Mouse (Mus musculus) heart, adult 2 months (tissue): ENCODE results near the gene Rbm4b. TPM values are rescaled to one million over a fixed set of nuclear protein-coding genes. Genes with fewer than 3 reads are reported as not detected.

Experiments
- DNase-seq, 2 experiments: peaks; one replicate each; pipeline ENCODE4 v3.0.0; 2021
- H3K27ac ChIP-seq: fragments of 200-600 bp; 2 replicates; pipeline ENCODE4 v1.8.1; 2022
- H3K27me3 ChIP-seq: fragments of 200-500 bp; 2 replicates; pipeline ENCODE4 v1.6.1; 2012; ENCODE audit warnings: mild to moderate bottlenecking, low read length, inconsistent platforms, mixed read lengths; ENCODE audit not compliant: control insufficient read depth, insufficient read depth
- H3K36me3 ChIP-seq: fragments of 200-500 bp; 2 replicates; pipeline ENCODE4 v1.6.1; 2012; ENCODE audit warnings: low read length, inconsistent platforms; ENCODE audit not compliant: control insufficient read depth, insufficient read depth
- H3K4me1 ChIP-seq: fragments of 200-500 bp; 2 replicates; pipeline ENCODE4 v1.6.1; 2011; ENCODE audit warnings: low read length; ENCODE audit not compliant: control insufficient read depth, insufficient read depth
- H3K4me3 ChIP-seq: fragments of 200-600 bp; 2 replicates; pipeline ENCODE4 v1.8.1; 2022
- H3K79me2 ChIP-seq: fragments of 200-500 bp; replicated peaks from 2 replicates; pipeline ENCODE4 v1.6.1; 2012; ENCODE audit warnings: mild to moderate bottlenecking, inconsistent platforms, low read length, moderate library complexity, mixed read lengths; ENCODE audit not compliant: control insufficient read depth, insufficient read depth
- H3K9ac ChIP-seq: fragments of 200-500 bp; 2 replicates; pipeline ENCODE4 v1.6.1; 2012; ENCODE audit warnings: low read depth, mild to moderate bottlenecking, control low read depth, inconsistent platforms, low read length, mixed read lengths
- CTCF ChIP-seq: fragments of 200-600 bp; IDR thresholded peaks from 2 replicates; pipeline ENCODE4 v1.8.1; 2022; ENCODE audit warnings: antibody characterized with exemption, mild to moderate bottlenecking, moderate library complexity
- EP300 ChIP-seq: fragments of 200-500 bp; IDR thresholded peaks from 2 replicates; pipeline ENCODE4 v1.6.1; 2011; ENCODE audit warnings: low read depth, low read length, control low read depth; ENCODE audit not compliant: insufficient read depth
- POLR2A ChIP-seq: fragments of 200-500 bp; IDR thresholded peaks from 2 replicates; pipeline ENCODE4 v1.6.1; 2011; ENCODE audit warnings: mild to moderate bottlenecking, low read depth, low read length, control low read depth; ENCODE audit not compliant: insufficient read depth
- WGBS: fragments of 180-500 bp; shearing (Covaris S2); methylation state at CpG from one replicate; pipeline ENCODE4 v1.1.7; 2018; 5-methylcytosine and 5-hydroxymethylcytosine counted together
- intact Hi-C: fragments of 180-260 bp; cut with DNase I; formaldehyde crosslinking; loops from one replicate; pipeline ENCODE4 v1.15.1; 2025
- polyA plus RNA-seq: library from polyadenylated mRNA; depleted of rRNA; stranded (reverse); fragments of >200 nt; gene quantifications from 2 replicates; pipeline ENCODE4 v1.2.3, GENCODE M21; 2012
- total RNA-seq, 2 experiments: library from RNA; stranded (reverse); gene quantifications; 2 replicates each; pipeline ENCODE4 v1.2.3; 2021

Rbm4b gene
- total and polyA plus RNA-seq, 3 experiments, result 5.1 to 6.5 (median 6.3) TPM

DNA sequence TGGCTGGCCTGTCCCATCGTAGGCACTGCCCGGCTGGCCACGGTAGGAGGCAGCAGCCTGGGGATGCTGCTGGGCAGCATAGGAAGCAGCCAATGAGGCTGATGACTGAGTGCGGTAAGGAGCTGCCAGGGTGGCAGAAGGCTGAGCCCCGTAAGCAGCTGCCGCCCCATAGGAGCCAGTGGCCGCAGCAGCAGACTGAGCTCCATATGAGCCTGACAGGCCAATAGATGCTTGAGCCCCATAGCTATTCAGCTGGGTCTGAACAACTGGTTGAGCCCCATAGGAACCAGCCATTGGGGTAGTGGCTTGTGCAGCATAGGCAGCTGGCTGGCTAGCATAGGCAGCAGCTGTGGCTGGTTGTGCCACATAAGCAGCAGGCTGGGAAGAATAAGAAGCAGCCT, 46.4 kb downstream of the Rbm4b start:
- Histone ChIP-seq H3K27me3 (no peaks in the 10 kb centered on the region), H3K4me3 (no peak overlapping the region), H3K9ac (no peak overlapping the region), H3K79me2 (peaks cover 25% of the 10 kb centered on the region), H3K4me1 (peaks cover 4% of the 10 kb centered on the region; the same call in 1 of the 2 replicates), H3K27ac (no peak overlapping the region), H3K36me3 (peaks cover 15% of the 10 kb centered on the region)
- DNase-seq, result no peak
- intact Hi-C loops, result loop anchor here (2.0 kb wide), 1 partner anchor 14 kb away; no protein-coding TSS in a partner anchor
- TF ChIP-seq POLR2A (no peak), EP300 (no peak), CTCF (no peak)
- 97% methylated on average over 7 of the region's 7 CpGs for WGBS

DNA sequence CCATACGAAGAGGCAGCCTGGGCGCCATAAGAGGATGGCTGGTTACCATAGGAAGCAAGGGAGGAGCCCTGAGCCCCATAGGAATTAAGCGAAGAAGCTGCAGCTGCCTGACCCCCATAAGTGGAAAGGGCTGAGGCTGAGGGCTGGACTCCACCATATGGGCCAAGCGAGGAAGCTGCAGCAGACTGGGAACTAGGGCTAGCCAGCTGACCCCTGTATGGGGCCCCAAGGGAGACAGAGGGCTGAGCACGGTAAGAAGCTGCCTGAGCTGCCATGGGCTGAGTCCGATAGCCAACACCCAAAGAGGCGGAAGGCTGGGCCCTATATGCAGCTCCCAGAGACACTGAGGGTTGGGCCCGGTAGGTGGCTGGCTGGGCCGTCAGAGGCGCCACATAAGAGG, 47.0 kb downstream of the Rbm4b start:
- 76% methylated on average over 10 of the region's 10 CpGs for WGBS

DNA sequence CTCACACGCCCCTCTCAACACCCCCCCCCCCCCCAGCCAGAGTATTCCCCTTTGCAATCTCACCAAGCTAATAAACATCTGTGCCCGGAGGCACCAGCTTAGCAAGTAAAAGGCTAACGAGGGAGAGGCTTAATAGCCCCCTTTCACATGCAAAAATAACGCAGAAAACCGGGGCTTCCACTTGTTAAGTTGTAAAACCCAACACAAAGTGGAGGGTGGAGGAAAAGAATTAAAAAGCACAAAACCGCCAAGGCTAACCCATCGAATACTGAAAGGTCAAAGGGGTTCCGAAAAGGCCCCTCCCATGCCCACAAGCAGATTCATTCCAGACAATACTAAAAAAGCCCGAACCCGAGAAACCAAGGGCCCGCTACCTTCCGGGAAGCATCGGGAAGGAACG, 54.0 kb downstream of the Rbm4b start:
- H3K4me3 ChIP-seq, result peak overlapping the region; percentile 86
- DNase-seq, result no peak
- H3K27me3 ChIP-seq, result no peaks in the 10 kb centered on the region
- peak overlapping the region; percentile 80 for H3K27ac ChIP-seq
- TF ChIP-seq EP300, result no peak
- no peak for TF ChIP-seq CTCF
- no peak for TF ChIP-seq POLR2A
- H3K9ac ChIP-seq, result peak overlapping the region; percentile 84
- H3K4me1 ChIP-seq, result peaks cover 4% of the 10 kb centered on the region
- peaks cover 7% of the 10 kb centered on the region; the same call in 1 of the 2 replicates for H3K79me2 ChIP-seq
- intact Hi-C loops, result loop anchor here (2.0 kb wide), 2 partner anchors 28 to 54 kb away; partner anchors contain the start of genes Ccdc87, Ccs and Rbm4b
- H3K36me3 ChIP-seq, result peaks cover 20% of the 10 kb centered on the region
- WGBS, result under 1% methylated on average over 14 of the region's 14 CpGs

More for the DNA sequence above, 47.0 kb downstream of the Rbm4b start:
- Histone ChIP-seq H3K27ac (no peak overlapping the region), H3K27me3 (no peaks in the 10 kb centered on the region), H3K36me3 (peaks cover 16% of the 10 kb centered on the region), H3K79me2 (peaks cover 25% of the 10 kb centered on the region), H3K9ac (no peak overlapping the region), H3K4me3 (no peak overlapping the region), H3K4me1 (peaks cover 6% of the 10 kb centered on the region)
- TF ChIP-seq CTCF (no peak), POLR2A (no peak), EP300 (no peak)
- DNase-seq, result no peak
- intact Hi-C loops, result loop anchor here (2.0 kb wide), 1 partner anchor 14 kb away; no protein-coding TSS in a partner anchor

DNA sequence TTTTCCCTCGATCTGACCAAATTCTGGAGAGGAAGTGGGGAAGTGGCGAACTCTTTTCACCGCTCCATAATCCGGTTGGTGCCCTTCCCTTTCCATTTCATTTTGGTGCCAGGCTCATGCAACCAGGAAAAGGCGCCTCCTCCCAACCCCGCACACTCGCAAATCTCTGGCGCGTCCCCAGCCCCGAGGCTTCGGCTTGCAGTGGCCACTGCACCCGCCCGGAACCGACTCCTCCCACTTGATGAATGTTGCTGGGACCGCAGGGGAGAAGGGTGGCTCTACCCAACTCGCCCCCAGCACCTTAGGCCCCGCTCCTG, 54.4 kb downstream of the Rbm4b start:
- no peaks in the 10 kb centered on the region for H3K27me3 ChIP-seq
- H3K36me3 ChIP-seq, result peaks cover 19% of the 10 kb centered on the region
- peak overlapping the region; percentile 86 for H3K4me3 ChIP-seq
- peak overlapping the region; percentile 80 for H3K27ac ChIP-seq
- peaks cover 4% of the 10 kb centered on the region for H3K4me1 ChIP-seq
- WGBS, result under 1% methylated on average over 17 of the region's 17 CpGs
- H3K9ac ChIP-seq, result peak overlapping the region; percentile 84
- intact Hi-C loops, result loop anchor here (2.0 kb wide), 2 partner anchors 28 to 54 kb away; partner anchors contain the start of genes Ccdc87, Ccs and Rbm4b
- no peak for TF ChIP-seq CTCF
- no peak for TF ChIP-seq EP300
- no peak for TF ChIP-seq POLR2A
- DNase-seq, result no peak
- H3K79me2 ChIP-seq, result peaks cover 7% of the 10 kb centered on the region; the same call in 1 of the 2 replicates

DNA sequence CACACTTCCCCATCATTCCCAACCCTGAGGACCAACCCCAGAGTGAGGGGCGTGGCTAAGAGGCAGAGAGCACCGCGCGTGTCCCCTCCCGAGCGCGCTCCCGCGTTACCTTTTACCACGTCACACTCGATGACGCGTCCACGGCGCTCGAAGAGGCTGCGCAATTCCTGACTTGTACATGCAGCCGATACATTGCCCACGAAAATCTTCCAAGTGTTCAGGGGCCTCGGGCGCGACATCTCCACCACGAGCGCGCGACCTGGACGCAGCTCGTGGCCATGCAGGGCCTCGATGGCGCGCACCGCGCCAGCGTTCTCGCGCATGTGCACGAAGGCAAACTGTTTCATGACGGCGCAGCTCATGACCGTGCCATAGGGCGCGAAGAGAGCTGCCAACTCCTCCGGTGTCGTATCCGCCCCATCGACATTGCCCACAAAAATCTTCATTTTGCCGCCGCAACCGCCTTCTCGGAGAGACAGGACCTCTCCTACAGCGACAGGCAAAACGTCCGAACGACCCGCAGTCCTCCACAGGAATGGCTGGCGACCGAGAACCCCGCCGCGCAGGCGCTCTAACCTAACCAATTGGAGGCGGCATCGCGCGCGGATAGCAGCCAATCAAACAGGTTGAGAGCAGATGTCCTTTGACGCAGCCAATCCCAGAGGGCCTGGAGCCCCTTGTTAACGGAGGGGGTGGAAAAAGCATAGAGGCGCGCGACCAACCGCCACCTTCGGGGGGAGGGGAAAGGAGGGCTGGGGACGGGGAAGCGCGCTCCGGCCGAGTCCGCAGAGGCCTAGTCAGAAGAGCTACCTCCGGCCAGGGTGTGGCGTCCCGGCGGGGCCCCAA, 55.0 kb downstream of the Rbm4b start, which contains the start of the genes Gm21992 and Rbm14:
Gene Gm21992 (minus strand): TSS at position 550 of the 846 bp plus-strand sequence.
Gene Rbm14 (minus strand): TSS at position 572 of the 846 bp plus-strand sequence.
- H3K27me3 ChIP-seq, result no peaks in the 10 kb centered on the region
- peak; percentile 26 for TF ChIP-seq CTCF
- 0 out of 2 replicates have a peak, but pooled peaks have one; percentile 51 for TF ChIP-seq EP300
- TF ChIP-seq POLR2A, result peak; percentile 99
- H3K9ac ChIP-seq, result peak within 1 kb of the TSS; percentile 87
- peak; percentile 96 to 99 for DNase-seq
- H3K4me3 ChIP-seq, result peak within 1 kb of the TSS; percentile 86
- under 1% methylated on average over 83 of the region's 83 CpGs for WGBS
- peak within 1 kb of the TSS; percentile 88 for H3K27ac ChIP-seq
- peaks cover 16% of the 10 kb centered on the region for H3K36me3 ChIP-seq
- H3K4me1 ChIP-seq, result peaks cover 4% of the 10 kb centered on the region
- peaks cover 7% of the 10 kb centered on the region; the same call in 1 of the 2 replicates for H3K79me2 ChIP-seq
- intact Hi-C loops, result loop anchor here (2.0 kb wide), 2 partner anchors 28 to 54 kb away; partner anchors contain the start of genes Ccdc87, Ccs and Rbm4b

DNA sequence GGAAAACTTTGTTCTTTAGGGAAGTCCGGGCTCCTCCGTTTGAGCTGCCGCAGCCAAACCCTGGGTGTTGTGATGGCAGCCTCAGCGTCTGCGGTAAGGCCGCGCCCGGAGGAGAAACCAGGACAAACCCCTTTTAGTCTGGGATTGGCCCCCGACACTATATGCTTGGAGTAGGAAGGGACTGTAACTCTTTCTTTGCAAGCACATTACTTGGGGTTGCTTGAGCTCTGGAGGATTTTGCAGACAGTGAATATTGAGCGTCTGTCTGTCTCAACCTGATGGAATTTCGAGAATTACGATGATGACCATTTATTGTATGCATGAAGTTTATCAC, 55.6 kb downstream of the Rbm4b start:
- peaks cover 4% of the 10 kb centered on the region for H3K4me1 ChIP-seq
- H3K27me3 ChIP-seq, result peaks cover 1% of the 10 kb centered on the region; the same call in 1 of the 2 replicates
- WGBS, result 3% methylated on average over 12 of the region's 12 CpGs
- peak overlapping the region; percentile 88 for H3K27ac ChIP-seq
- peaks cover 14% of the 10 kb centered on the region for H3K36me3 ChIP-seq
- TF ChIP-seq CTCF (no peak), EP300 (no peak), POLR2A (no peak)
- peak overlapping the region; percentile 87 for H3K9ac ChIP-seq
- H3K4me3 ChIP-seq, result peak overlapping the region; percentile 86
- no peak for DNase-seq
- peaks cover 7% of the 10 kb centered on the region; the same call in 1 of the 2 replicates for H3K79me2 ChIP-seq
- intact Hi-C loops, result loop anchor here (2.0 kb wide), 2 partner anchors 27 to 55 kb away; partner anchors contain the start of genes Ccdc87, Ccs and Rbm4b
